Mouse (Mus musculus): ENCODE measurements around the gene Phldb3. TPM values are rescaled to one million over a fixed set of nuclear protein-coding genes. Genes with fewer than 3 reads are reported as not detected.
"Not testable (repeated sequence)": the region's sequence is repeated elsewhere in the genome, so short reads cannot be mapped to it uniquely, and the experiment has no call there.

The Phldb3 gene
- total RNA-seq, 2 experiments from 2014 or later, result 1.2 to 4.0 TPM

DNA sequence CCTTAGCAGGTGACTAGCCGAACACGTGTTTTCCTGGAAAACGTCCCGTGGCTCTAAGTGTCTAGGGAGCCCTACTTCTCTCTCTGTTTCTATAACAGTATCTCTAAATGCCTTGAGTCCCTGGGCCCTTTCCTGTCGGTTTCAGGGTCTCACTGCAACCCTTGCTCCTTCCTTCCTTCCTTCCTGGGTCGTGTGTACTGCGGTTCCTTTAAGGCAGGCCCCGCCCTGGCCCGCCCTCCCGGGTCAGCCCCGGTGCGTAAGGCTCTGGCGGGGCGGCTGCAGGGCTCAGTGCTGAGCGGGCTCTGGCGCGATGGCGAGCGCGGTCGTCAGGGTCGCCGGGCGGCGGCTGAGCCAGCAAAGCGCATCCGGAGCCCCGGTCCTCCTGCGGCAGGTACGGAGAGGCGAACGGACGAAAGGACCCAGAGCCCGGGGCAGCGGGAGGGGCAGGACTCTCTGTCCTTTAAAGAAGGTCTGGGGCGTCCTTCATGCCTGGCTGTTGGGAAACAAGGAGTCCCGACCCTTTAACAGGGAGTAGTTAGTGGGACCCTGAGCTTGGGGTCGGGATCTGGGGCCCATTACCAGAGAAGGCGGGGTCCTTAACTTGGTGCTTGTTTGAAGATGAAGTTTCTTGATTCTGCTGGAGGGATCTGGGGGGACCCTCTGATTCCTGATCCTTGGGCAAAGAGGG is 16.8 kb upstream of the Phldb3 start:
- peak; percentile 82 for ATAC-seq (ENCODE audit: poor library complexity, severe bottlenecking)

DNA sequence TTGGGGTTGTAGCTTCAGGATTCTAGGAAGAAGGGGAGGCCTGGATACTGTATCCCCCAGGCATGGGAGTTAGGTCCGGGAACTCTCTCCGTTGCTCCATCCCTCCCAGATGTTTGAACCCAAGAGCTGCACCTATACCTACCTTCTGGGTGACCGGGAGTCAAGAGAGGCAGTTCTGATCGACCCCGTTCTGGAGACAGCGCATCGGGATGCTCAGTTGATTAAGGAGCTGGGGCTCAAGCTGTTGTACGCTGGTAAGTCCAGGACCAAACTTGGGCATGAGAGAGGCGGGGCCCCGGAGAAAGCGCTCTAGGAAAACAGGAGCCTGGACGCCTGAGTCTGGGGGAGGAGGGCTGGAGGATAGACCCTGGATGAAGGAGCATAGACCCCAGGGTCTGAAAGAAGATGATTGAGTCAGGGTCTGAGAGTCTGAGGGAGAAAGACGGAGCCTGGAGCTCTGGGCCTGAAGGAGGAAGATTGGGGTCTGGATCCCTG is 16.2 kb upstream of the Phldb3 start:
- no peak for ATAC-seq (ENCODE audit: poor library complexity, severe bottlenecking)

DNA sequence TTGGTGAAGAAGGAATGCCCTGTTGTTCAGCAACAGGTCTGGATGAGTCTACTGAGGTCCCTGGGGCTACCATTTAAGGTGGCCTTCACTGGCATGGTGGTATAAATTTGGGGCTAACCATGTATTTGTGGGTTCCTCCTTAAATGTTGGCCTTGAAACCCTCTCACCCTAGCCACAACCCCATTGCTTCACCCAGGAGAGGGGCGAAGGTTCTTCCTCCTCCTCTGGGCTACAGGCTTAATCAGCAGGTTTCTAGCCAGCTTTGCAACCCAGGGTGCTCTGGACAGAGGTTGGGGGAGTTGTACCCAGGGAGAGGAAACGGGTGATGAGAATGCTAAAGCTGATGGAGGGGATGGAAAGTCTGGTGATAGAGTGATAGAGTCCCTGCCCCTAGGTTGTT is 15.1 kb upstream of the Phldb3 start:
- peak; percentile 73 for ATAC-seq (ENCODE audit: poor library complexity, severe bottlenecking)

DNA sequence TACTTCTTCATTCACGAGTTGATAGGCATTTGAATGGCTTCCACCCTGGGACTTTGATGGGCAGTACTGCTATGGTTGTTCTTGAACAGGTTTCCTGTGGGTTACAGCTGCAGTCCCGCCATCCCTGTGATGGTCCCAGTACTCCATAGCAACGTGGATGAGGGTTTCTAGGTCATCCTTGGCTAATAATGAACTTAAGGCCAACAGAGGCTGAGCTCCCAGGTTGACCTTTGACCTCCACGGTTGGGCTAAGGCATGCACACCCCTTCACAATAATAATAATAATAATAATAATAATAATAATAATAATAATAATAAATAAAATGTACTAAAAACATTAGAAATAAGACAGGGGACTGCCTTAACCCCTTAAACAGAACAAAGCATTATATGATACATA is 12.4 kb upstream of the Phldb3 start:
- ATAC-seq (ENCODE audit: poor library complexity, severe bottlenecking), result no peak

DNA sequence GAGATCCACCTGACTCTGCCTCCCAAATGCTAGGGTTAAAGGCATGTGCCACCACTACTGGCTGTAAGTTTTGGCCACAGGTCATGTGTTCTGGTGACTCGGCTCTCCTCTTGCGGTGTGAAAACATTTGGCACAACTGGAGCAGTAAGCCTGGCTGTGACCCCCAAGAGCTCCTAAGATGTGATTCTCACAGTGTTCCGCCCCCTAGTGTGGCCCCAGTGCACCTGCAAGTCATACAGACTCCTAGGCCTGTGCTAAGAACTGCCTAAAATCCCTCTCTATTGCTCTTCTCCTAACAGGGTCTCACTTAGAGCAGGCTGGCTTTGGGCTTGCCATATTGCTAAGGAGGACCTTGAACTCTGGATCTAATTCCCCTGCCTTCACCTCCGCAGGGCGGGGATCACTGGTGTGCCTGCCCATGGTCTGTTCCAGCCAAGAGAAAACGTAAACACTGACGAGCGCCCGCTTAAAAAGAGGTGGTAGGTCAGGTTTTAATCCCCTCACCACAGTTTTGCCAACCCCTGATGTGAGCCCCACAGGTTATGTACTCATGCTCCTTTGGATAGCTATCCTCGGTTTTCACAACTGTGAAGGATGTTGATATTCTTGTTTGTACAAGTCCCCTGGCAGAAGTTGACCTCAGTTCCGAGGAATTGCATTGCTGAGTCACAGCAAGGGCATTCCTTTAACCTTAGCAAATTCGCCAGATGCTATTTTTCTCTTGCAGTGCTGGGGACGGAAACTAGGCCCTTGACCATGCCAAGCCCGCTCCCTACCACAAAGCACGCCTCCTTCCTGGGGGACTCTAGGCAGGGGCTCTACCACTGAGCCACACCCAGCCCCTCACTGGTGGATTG is 11.1 kb upstream of the Phldb3 start:
- no peak for ATAC-seq (ENCODE audit: poor library complexity, severe bottlenecking)

DNA sequence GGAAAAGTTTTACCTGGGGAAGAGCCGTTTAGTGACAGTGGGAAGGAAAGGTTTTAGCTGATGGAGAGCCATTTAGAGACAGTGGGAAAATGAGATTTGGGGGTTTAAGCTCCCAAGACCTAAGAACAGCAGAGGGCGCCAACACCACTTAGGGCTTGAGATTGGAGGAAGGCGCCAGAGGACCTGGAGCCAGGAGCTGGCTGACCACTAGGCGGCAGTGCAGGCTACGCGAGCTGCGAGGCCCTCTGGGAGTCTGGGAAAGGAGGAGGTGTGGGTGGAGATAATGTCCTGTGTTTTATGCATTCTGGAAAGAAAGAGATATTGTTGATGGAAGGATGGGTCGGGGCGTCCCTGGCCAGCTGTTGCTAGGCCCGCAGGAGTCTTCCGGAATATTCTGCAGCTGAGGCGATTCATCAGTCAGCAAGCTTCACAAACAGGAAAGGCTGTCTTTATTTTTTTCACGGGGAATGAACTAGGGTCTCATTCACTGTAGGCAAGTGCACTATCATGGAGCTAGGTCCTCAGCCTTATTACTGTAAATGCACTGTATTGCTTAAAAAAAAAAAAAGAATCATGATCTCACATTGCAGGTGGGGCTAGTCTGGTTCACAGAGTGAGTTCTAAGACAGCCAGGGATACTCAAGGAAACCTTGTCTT is 9.5 kb upstream of the Phldb3 start:
- ATAC-seq (ENCODE audit: poor library complexity, severe bottlenecking), result peak; percentile 100

DNA sequence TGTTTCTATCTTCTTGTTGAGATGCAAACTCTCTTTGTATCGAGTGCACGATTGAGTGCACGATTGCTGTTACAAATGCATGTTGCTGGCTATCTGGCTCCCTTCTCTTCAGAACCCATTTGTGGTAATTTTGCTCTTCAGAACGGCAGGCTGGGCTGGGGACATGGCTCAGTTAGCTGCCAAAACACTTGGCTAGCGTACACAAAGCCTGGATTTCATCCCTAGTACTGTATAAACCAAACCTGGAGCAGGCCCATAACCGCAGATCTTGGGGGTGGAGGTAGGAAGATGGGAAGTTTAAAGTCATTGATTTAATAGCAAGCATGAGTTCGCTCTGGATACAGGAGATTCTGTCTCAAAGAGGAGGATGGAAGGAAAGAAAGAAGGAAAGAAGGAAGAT is 5.0 kb upstream of the Phldb3 start:
- ATAC-seq (ENCODE audit: poor library complexity, severe bottlenecking), result no peak

DNA sequence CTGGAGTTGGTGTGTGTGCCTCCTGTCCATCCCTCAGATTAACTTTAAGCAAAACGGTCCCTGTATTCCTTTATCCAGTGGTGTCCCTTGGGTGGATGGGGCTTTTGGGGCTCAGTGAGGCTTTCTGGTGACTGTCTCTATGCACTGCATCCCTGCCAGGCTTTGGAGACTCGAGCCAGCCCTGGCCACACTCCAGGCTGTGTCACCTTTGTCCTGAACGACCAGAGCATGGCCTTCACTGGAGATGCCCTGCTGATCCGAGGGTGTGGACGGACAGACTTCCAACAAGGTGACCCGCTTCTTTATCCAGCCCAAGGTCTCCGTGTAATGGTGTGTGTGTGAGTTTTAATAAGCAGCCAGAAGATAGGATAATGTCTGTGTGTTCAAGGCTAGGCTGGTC is 4.5 kb upstream of the Phldb3 start:
- ATAC-seq (ENCODE audit: poor library complexity, severe bottlenecking), result no peak

DNA sequence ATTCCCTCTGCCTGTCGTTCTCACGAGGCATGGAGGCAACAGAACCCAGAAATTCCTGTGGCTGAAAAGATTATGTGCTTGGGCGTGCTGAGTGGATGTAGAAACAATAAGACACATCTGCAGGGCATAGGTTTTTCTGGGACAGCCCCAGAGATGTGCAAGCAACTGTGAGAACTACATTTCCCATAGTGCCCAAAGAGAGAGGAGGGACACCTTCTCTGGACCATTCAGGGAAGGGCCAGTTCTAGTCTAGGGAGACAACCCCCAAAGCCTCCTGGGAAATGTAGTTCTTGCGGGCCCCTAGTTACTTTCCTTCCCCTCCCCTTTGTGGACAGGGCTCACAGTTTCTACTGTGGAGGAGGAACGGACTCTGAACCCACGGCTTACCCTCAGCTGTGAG is 2.5 kb upstream of the Phldb3 start:
- ATAC-seq (ENCODE audit: poor library complexity, severe bottlenecking), result peak; percentile 70

DNA sequence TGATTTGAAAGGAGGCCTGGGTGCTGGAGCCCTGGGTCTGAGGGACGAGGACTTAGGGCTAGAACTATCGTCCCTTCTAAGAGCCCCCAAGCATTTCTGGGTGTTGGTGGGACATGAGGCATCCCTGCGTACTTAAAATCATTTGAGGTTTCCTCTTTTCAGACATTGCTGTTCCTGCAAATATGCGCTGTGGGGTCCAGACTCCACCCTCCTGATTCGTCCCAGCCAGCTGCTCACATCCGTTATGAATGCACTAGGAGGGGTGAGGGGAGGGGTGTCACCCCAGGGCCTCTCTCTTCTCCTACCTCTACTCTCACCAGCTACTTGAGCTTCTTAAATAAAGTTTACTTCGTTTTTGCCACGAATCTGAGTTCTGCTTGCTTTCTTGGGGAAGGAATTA is 2.0 kb upstream of the Phldb3 start:
- ATAC-seq (ENCODE audit: poor library complexity, severe bottlenecking), result no peak

DNA sequence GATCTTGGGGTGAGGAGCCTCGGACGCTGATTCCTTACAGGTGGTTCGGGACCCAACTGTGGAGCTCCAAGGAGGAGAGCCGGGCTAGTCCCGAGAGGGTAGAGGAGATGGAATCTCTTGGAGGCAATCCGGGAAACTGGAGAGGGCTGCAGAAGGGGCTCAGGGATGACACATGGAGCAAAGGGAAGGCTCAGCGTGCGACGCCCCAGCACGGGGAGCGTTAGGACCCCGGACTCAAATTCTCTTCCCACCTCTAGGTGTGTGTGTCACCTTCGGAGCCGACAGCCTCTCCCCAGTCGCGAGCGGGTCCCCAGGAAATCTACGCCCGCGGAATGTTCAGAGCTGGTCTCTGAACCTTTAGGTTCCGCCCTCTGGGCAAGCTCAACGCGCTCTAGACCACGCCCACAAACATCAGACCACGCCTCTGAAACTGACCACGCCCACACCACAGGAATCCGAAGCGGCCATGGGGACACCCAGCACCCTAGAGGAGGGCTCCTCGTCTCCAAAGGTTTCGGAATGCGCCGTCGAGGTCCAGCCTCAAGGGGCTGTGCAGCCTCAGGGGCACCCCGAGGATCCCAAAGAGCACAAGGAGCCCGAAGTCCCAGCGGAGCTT is 424 bp downstream of the Phldb3 start:
- ATAC-seq (ENCODE audit: poor library complexity, severe bottlenecking), result peak; percentile 85

DNA sequence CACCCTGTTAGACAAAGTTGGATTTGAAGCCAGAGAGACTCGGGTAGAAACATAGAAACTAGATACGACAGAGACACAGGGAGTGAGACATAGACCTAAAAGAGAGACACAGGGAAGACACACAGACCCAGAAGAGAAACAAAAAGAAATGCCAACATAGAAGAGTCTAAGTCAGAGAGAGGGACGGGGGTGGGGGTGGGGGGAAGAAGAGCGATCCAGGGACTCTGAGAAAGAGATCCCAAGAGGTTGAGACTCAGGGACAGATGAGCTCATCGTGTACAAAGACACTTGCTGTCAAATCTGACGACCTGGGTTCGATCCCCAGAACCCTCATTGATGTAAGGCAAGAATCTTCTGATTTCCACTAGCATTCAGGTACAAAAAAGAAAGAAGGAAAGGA is 1.1 kb downstream of the Phldb3 start:
- no peak for ATAC-seq (ENCODE audit: poor library complexity, severe bottlenecking)

DNA sequence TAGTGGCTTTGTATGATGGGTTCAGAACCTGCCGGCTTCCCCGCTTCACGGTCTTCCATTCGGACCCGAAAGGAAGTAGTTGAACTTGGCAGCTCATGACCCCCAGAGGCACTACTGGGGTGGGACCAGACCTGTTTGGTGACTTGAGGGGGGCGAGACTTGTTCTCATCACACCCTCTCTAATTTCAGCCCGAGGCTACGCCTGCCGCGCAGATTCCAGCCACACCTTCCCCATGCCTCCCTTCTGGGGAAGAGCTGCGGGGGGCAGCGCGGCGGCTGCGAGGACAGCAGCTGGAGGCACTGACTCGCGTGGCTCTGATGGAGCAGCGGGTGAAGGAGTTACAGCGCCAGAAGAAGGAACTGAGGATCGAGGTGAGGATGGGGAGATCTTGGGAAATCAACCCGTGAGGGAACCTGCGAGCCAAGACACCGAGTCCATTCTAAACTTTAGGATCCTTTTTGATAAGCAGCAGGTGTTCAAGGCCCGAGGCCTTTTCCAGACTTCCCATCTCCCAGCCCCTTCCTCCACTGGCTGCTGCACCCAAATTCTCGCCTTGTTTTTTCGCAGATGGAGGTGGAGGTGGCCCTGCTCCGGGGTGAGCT is 1.8 kb downstream of the Phldb3 start:
- no peak for ATAC-seq (ENCODE audit: poor library complexity, severe bottlenecking)

DNA sequence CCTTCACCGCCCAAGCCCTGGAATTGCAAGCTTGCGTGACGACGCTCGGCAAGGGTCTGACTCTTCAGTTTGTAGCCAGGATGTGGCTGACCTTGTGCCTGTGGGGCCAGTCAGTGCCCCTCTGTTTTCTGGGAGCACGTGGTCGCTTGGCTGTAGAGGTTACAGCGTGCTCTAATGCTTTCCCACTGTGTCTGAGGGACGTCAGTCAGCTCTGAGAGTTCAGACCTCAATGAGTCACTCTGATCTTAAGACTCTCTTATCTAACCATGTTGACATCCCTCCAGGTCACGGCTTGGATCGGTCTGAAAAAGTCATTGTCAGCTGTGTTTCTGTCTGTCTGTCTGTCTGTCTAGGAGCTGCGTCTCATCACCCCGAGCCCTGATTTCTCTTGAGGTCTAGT is 4.3 kb downstream of the Phldb3 start:
- ATAC-seq (ENCODE audit: poor library complexity, severe bottlenecking), result no peak

DNA sequence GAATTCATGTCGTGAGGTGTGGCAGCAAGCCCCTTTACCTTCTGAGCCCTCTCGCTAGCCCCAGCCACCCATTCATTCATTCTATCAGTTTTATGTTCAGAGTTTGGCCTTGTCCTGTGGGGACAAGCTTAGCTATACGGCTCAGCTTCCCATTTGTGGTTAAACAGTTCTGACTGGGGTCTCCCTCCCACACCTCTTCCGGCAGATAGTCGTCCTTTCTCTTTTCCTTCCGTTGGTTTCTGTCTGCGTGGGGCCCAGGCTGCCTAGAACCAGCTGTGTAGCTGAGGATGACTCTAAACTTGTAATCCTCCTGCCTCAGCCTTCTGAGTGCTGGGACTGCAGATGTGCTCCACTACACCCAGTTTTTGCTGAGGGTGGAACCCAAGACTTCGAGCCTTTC is 7.2 kb downstream of the Phldb3 start:
- peak; percentile 57 for ATAC-seq (ENCODE audit: poor library complexity, severe bottlenecking)

DNA sequence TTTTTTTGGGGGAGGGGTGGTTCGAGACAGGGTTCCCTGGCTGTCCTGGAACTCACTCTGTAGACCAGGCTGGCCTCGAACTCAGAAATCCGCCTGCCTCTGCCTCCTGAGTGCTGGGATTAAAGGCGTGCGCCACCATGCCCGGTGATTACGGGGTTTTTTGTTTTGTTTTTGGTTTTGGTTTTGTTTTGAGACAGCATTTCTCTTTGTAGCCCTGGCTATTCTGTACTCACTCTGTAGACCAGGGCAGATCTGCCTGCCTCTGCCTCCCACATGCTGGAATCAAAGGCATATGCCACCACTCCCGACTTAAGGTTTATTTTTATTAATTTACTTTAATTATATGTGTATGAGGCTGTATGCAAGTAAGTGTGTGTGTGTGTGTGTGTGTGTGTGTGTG is 7.8 kb downstream of the Phldb3 start:
- ATAC-seq (ENCODE audit: poor library complexity, severe bottlenecking), result not testable (repeated sequence)

DNA sequence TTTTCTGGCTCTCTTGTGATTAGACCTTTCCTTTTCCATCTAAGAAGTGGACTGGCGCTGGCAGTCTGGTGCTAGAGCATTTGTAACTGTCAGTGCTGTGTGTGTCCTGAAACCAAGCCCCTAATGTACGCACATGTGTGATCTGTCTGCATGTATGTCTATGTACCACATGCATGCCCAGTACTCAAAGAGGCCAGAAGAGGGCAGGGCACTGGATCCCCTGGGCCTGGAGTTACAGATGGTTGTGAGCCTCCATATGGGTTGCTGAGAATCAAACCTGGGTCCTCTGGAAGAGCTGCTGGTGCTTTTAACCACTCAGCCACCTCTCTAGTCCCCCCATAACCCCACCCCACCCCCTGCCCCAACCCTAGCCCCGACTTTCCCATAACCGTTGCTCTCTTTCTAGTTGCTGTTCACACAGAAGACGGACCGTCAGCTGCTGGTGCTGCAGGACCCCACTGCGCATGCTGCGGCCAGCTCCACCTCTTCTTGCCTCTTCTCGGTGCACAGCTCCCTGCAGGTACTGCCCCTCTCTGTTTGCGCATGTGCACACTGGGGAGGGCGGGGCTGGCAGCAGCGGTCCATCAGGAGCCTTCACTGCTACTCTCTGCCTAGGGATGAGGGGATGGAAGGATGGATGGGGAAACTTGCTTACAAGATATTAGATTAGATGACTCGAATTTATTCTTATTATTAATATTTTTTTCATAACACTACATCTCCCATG is 9.3 kb downstream of the Phldb3 start:
- ATAC-seq (ENCODE audit: poor library complexity, severe bottlenecking), result no peak

DNA sequence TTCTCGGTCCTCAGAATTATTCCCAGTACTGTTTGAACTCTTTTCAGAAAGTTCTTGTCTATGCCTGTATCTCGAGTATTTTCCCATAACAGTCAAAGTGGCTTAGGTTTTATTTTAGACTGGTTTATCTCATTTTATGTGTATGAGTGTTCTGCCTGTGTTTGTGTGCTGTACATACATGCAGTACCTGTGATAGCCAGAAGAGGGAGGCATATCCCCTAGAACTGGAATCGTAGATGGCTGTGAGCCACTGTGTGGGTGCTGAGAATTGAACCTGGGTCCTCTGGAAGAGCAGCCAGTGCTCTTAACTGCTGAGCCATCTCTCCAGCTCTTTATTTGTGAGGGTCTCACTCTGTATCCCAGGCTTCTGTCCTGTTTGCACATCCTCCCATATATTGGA is 10.6 kb downstream of the Phldb3 start:
- no peak for ATAC-seq (ENCODE audit: poor library complexity, severe bottlenecking)

DNA sequence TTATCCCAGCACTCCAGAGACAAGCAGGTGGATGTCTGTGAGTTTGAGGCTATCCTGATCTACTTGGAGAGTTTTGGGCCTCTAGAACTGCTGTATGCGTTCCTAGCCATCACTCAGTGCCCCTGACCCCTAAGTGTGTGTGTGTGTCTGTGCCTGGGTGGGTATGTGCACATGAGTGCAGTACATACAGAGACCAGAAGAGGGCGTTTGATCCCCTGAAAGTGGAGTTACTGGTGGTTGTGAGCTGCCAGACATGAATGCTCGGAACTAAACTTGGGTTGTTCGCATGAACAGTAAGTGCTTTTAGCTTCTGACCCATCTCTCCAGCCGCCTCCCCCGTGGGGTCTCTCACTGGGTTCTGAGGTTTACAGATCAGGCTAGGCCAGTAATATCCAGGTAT is 12.4 kb downstream of the Phldb3 start:
- no peak for ATAC-seq (ENCODE audit: poor library complexity, severe bottlenecking)

Data from megakaryocyte, adult 5-6 weeks (primary cell).